Mouse (Mus musculus): ENCODE measurements at regions not wholly inside any gene's neighbourhood (a gene's known extent, or its start where the extent isn't known, plus 50 kb on each side); places are given as distances from the start of the nearest gene placed in this dataset.

DNA sequence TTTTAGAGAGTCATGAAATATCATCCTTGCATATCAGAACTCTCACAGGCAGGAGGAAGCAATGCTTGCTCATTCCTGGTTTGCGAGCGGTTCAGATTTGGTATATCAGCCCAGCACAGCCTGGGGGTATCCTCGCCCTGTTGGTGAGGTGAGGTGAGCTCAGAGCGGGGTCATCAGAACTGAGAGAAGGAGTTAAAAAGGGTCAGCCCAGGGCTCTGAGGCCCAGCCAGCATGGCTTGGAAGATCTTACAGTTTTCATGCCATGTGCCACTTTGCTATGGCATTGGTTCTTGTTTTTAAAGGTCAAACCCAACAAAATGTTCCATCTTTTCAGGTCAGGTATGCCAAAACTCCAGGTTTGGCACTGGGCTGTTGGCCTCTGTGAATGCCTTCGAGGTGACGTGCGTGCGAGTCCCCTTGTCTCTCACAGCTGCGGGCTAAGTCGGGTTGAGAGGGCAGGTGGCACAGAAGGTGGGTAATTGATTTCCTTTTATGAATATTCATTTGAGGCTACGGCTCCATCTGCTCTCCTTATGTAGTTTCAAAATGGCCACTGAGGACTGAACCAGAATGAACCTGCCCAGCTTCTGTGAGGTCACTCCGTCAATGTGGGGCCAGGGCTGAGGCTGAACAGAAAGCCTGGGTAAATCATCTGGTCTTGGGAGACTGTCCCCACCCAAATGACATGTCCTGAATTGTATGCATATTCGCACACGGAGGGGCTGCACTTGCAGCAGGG, 86.3 kb downstream of the Hhipl2 start:
- peak; percentile 14 for DNase-seq (ENCODE audit: low spot score)
- WGBS: 81% methylated on average over 14 of the region's 14 CpGs
- Histone ChIP-seq H3K27ac (peak overlapping the region; percentile 70), H3K27me3 (ENCODE audit: insufficient read depth, poor library complexity, severe bottlenecking) (no peaks in the 10 kb centered on the region), H3K9me3 (no peaks in the 10 kb centered on the region), H3K4me3 (no peak overlapping the region), H3K36me3 (no peaks in the 10 kb centered on the region), H3K4me1 (replicated peaks) (0 out of 2 replicates have a peak, but pooled peaks cover 3% of the 10 kb centered on the region)

DNA sequence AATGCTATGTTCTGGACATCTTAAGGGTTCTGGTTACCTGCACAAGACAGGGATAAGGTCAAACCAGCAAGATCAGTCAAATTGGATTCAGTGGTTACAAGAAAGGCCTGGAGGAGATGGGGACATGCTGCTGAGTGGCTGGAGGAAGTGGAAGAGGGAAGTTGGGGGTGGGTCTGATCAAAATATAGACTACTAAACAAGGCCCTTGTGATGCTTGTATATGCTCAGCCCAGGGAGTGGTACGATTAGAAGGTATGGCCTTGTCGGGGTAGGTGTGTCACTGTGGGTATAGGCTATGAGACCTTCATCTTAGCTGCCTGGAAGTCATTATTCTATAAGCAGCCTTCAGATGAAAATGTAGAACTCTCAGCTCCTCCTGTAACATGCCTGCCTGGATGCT, 89.9 kb downstream of the Hhipl2 start:
- H3K4me3 ChIP-seq: no peak overlapping the region
- no peak for DNase-seq (ENCODE audit: low spot score)
- WGBS: 92% methylated on average over 2 of the region's 2 CpGs

DNA sequence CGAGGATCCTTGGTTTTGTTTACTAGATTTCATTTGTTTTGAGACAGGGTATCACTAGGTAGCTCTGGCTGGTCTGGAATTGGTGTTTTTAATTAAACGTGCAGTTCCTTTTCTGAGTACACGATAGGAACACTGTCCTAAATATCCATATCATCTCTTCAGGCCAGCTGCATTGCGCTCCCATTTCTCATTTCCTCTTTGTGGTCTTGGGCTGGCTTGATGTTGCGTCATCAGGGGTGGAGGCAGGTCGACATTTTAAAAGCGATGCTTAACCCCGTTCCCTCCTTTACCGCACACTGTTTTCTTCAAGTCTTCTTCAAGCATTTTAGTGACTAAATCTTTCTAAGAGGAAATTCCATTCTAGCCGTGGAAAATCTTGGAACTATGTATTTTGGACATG, 92.7 kb downstream of the Hhipl2 start:
- no peak for DNase-seq (ENCODE audit: low spot score)
- no peaks in the 10 kb centered on the region for H3K4me1 ChIP-seq (replicated peaks)
- H3K36me3 ChIP-seq: no peaks in the 10 kb centered on the region
- H3K4me3 ChIP-seq: no peak overlapping the region
- no peaks in the 10 kb centered on the region for H3K27me3 ChIP-seq (ENCODE audit: insufficient read depth, poor library complexity, severe bottlenecking)
- no peak overlapping the region for H3K27ac ChIP-seq
- H3K9me3 ChIP-seq: no peaks in the 10 kb centered on the region
- 91% methylated on average over 10 of the region's 10 CpGs for WGBS

More for the DNA sequence above, 89.9 kb downstream of the Hhipl2 start:
- no peaks in the 10 kb centered on the region for H3K27me3 ChIP-seq (ENCODE audit: insufficient read depth, poor library complexity, severe bottlenecking)
- H3K4me1 ChIP-seq (replicated peaks): 0 out of 2 replicates have a peak, but pooled peaks cover 3% of the 10 kb centered on the region
- no peaks in the 10 kb centered on the region for H3K9me3 ChIP-seq
- no peaks in the 10 kb centered on the region for H3K36me3 ChIP-seq
- no peak overlapping the region for H3K27ac ChIP-seq

DNA sequence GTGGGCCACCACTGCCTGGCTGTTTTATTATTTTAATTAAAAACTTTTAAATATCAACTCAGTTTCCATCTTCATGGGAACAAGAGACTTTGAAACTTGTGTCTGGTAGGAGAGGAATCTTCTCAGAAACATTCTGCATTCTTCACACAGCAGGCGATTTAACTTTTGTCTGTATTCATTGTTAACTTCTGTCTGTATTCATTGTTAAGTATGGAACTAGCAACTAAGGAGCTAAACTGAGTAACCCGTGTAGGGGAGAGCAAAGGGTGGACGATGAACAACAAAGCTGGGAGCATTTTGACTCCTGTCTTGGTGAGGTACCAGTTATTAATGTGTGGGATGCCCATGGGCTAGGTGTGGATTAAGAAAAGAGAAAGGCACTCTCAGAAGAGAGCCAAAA, 95.9 kb downstream of the Hhipl2 start:
- Histone ChIP-seq H3K36me3 (no peaks in the 10 kb centered on the region), H3K4me1 (replicated peaks) (peaks cover 4% of the 10 kb centered on the region; the same call in 1 of the 2 replicates), H3K27ac (no peak overlapping the region), H3K9me3 (no peaks in the 10 kb centered on the region), H3K4me3 (no peak overlapping the region), H3K27me3 (ENCODE audit: insufficient read depth, poor library complexity, severe bottlenecking) (no peaks in the 10 kb centered on the region)
- DNase-seq (ENCODE audit: low spot score): no peak
- WGBS: 64% methylated on average over 3 of the region's 3 CpGs

DNA sequence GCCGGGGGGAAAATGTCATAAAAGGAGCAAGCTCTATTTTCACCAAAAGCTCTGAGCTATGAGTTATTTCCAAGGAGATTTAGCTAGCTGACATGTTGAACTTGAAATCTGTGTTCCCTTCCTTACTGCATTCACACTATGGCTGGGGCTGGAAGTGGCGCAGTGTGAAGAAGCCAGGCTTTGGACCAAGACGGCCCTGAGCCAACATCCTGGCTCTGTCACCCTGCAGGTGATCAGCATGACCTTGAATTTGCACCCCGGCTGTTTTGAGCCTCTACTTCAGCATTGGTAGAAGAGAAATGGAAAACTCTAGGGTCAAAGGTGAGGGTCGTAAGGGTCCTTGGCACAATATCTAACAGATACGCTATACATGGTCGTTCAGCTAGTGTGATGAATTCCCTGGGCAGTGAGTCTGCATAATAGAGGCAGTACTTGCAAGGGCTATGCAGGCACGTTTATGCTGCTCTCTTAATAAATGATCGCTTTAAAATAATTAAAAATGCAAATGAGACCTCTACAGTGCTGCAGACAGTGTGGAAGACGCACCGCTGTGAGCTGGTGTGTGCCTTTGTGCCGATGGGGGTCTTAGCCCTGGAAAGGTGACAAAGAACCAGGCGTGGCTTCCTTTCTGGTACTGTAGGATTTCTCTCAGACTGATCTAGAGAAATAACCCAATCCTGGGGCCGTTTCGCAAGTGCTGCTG, 96.4 kb downstream of the Hhipl2 start:
- 75% methylated on average over 15 of the region's 15 CpGs for WGBS
- no peaks in the 10 kb centered on the region for H3K27me3 ChIP-seq (ENCODE audit: insufficient read depth, poor library complexity, severe bottlenecking)
- no peaks in the 10 kb centered on the region for H3K36me3 ChIP-seq
- peaks cover 4% of the 10 kb centered on the region; the same call in 1 of the 2 replicates for H3K4me1 ChIP-seq (replicated peaks)
- no peak overlapping the region for H3K4me3 ChIP-seq
- no peak overlapping the region for H3K27ac ChIP-seq
- H3K9me3 ChIP-seq: no peaks in the 10 kb centered on the region
- no peak for DNase-seq (ENCODE audit: low spot score)

DNA sequence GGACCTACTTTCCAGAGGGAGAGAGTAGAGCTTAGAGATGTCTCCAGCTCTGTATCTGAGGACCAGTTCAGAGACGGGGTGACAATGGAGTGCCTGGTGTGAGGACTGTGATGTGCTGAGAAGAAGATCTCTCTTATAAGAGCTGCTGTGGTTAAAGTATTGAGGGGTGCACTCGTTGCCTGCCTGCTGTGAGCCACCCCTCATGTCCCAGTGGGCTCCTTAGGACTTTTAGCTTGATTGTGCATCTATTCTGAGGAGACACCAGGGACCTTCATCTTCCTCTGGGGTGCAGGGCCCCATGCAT, 96.9 kb downstream of the Hhipl2 start:
- 72% methylated on average over 2 of the region's 2 CpGs for WGBS
- no peak for DNase-seq (ENCODE audit: low spot score)
- H3K27ac ChIP-seq: no peak overlapping the region

DNA sequence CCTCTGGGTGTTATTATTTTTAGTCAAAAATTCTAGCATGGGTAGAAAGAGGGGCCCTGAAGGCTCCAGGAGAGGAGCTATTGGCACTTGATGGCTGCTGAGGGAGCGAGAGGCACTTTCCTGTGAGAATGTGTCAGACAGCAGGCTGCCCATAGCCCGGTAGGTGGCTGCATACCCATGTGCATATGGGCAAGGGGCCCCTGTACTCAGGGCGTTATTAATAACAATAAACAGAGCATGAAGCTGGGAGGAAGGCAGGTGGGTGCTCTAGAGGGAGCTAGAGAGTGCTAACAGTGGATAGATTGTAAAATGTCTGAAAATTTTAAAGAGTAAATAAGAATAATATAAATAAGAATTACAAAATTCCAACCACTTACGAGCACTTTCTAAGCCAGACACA, 98.2 kb downstream of the Hhipl2 start:
- DNase-seq (ENCODE audit: low spot score): no peak
- 67% methylated on average over 4 of the region's 4 CpGs for WGBS
- H3K4me3 ChIP-seq: no peak overlapping the region
- H3K9me3 ChIP-seq: no peaks in the 10 kb centered on the region
- H3K27ac ChIP-seq: 0 out of 2 replicates have a peak overlapping the region, but pooled peaks have one; percentile 35
- no peaks in the 10 kb centered on the region for H3K36me3 ChIP-seq
- no peaks in the 10 kb centered on the region for H3K27me3 ChIP-seq (ENCODE audit: insufficient read depth, poor library complexity, severe bottlenecking)
- H3K4me1 ChIP-seq (replicated peaks): peaks cover 7% of the 10 kb centered on the region

More for the DNA sequence above, 96.9 kb downstream of the Hhipl2 start:
- Histone ChIP-seq H3K9me3 (no peaks in the 10 kb centered on the region), H3K27me3 (ENCODE audit: insufficient read depth, poor library complexity, severe bottlenecking) (no peaks in the 10 kb centered on the region), H3K4me1 (replicated peaks) (peaks cover 4% of the 10 kb centered on the region; the same call in 1 of the 2 replicates), H3K36me3 (no peaks in the 10 kb centered on the region), H3K4me3 (no peak overlapping the region)

DNA sequence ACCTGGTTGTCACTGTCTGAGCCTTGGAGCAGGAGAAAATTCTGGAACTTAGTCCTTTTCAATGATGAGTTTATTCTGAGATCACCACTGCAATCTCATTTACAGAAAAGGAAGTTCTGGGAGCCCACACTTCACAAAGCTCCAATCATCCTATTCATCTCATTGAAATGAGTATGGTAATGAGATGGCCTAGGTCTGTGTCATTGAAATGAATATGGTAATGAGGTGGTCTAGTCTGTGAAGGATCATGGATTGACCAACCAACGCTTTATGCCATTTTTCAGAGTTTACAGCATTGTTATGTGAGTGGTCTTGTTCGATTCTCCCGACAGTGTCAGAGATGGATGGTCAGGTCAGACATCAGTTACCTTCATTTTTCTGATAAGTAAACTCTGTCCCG, 99.2 kb downstream of the Hhipl2 start:
- Histone ChIP-seq H3K4me1 (replicated peaks) (peaks cover 18% of the 10 kb centered on the region), H3K27me3 (ENCODE audit: insufficient read depth, poor library complexity, severe bottlenecking) (no peaks in the 10 kb centered on the region), H3K4me3 (no peak overlapping the region), H3K27ac (no peak overlapping the region), H3K9me3 (no peaks in the 10 kb centered on the region), H3K36me3 (no peaks in the 10 kb centered on the region)
- WGBS: 81% methylated on average over 4 of the region's 4 CpGs
- no peak for DNase-seq (ENCODE audit: low spot score)

DNA sequence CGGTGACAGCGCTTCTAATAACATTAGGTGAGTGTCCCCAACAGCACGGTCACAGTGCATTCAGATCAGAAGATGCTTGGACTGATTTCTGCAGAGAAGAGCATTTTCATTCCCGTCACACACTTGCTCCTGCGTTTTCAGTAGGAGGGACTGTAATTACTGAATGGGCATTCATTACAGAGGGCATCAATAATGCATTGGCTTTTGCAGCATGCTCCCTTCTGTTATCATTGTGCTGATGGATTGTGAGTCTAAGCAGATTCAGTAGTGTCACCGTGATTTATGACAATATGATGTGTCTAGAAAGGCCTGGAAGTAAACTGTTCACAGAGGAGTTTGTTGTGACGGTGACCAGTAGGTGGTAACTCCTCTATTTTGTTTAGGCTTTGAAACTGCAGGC, 103.6 kb downstream of the Hhipl2 start:
- peaks cover 4% of the 10 kb centered on the region; the same call in 1 of the 2 replicates for H3K9me3 ChIP-seq
- WGBS: 61% methylated on average over 7 of the region's 7 CpGs
- H3K27me3 ChIP-seq (ENCODE audit: insufficient read depth, poor library complexity, severe bottlenecking): no peaks in the 10 kb centered on the region
- H3K36me3 ChIP-seq: no peaks in the 10 kb centered on the region
- peak overlapping the region; percentile 66; the same call in 1 of the 2 replicates for H3K27ac ChIP-seq
- H3K4me1 ChIP-seq (replicated peaks): peaks cover 20% of the 10 kb centered on the region
- H3K4me3 ChIP-seq: no peak overlapping the region
- no peak for DNase-seq (ENCODE audit: low spot score)

DNA sequence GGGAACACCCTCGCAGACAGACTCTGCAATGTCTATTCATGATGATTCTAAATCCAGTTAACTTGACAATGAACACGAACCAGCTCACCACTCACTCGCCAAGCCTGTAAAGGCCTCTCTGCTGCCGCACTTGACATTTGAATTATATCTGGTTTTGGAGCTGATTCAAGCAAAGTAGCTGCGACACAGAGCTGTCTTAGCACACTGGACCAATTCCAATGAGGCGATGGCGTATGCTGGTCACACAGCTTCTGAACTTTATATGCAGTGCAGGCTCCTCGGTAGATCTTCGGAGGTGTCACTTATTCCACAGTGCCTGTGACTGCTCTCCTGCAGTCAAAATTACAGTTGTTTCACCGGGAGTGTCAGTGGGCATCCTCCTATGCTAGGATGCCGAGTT, 115.4 kb downstream of the Hhipl2 start:
- no peaks in the 10 kb centered on the region for H3K36me3 ChIP-seq
- H3K27ac ChIP-seq: no peak overlapping the region
- H3K4me3 ChIP-seq: no peak overlapping the region
- no peak for DNase-seq (ENCODE audit: low spot score)
- WGBS: 93% methylated on average over 11 of the region's 11 CpGs
- H3K9me3 ChIP-seq: no peaks in the 10 kb centered on the region
- H3K4me1 ChIP-seq (replicated peaks): no peaks in the 10 kb centered on the region
- H3K27me3 ChIP-seq (ENCODE audit: insufficient read depth, poor library complexity, severe bottlenecking): no peaks in the 10 kb centered on the region

DNA sequence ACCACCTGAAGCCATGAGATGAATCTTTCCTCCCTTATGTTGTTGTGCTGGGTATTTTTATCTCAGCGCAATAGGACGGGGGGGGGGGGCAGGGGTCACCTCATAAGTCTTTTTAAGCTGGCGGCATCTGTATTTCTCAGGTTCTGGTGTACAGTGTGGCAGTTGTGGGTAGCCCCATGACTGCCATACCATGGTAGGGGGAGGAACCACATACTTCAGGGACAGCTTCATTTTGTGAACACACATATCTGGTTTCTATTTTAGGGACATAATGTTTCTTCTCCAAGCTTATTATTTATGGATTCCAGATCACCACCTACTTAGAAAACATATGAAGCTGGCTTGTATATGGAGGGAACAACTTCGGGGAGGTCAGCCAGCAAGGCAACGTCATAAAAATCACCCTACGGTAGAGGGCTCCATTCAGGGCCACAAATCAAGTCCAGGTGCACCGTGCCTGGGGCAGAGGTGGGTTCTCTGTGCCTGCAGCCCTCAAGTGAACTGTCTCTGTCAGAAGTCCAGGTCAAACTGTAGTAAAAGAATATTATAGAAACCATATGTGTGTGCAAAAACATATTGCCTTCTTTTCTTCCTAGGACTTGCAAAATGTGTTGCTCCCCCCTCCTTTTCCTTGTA, 130.9 kb downstream of the Hhipl2 start:
- no peaks in the 10 kb centered on the region for H3K9me3 ChIP-seq
- H3K4me1 ChIP-seq (replicated peaks): peaks cover 10% of the 10 kb centered on the region
- DNase-seq (ENCODE audit: low spot score): peak; percentile 15
- no peaks in the 10 kb centered on the region for H3K27me3 ChIP-seq (ENCODE audit: insufficient read depth, poor library complexity, severe bottlenecking)
- no peak overlapping the region for H3K4me3 ChIP-seq
- no peak overlapping the region for H3K27ac ChIP-seq
- 76% methylated on average over 7 of the region's 7 CpGs for WGBS
- H3K36me3 ChIP-seq: no peaks in the 10 kb centered on the region

DNA sequence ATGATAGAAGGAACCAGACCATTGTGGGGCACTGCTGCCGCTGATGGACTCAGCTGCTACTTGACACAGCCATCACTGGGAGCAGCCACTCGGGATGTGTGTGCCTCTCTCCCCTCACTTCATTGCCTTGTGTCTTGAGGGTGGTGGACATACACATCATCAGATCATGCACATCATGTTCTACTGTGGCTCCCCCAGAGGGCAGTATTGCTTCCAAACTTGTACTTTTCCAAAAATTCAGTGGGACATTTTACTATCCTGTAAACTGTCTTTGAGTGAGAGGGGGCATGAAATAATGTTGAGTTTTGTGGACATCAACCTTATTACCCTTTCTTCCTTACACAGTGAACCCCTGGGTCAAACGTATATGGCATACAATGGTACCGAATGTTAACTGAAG, 134.6 kb downstream of the Hhipl2 start:
- no peaks in the 10 kb centered on the region for H3K27me3 ChIP-seq (ENCODE audit: insufficient read depth, poor library complexity, severe bottlenecking)
- DNase-seq (ENCODE audit: low spot score): no peak
- peaks cover 10% of the 10 kb centered on the region for H3K4me1 ChIP-seq (replicated peaks)
- no peak overlapping the region for H3K4me3 ChIP-seq
- no peaks in the 10 kb centered on the region for H3K9me3 ChIP-seq
- WGBS: 92% methylated on average over 4 of the region's 4 CpGs
- no peak overlapping the region for H3K27ac ChIP-seq
- H3K36me3 ChIP-seq: no peaks in the 10 kb centered on the region

DNA sequence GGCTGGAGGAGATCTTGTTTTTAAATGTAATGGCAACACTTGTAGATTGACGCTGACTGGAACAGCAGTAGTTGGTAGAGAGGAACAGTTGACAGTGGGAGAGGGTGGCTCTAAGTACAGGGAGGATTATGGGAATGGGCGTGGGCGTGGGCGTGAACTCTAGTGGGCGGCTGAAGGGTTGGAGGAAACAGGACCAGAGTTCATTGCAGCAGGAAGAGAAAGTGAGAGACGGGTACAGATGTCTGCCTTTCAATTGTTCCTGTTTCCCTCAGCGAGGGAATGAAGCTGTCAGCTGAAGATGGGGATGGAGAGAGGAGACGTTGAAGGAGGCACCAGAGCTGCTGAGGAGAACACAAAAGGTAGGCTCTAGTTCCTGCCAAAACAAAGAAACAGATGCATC, 135.2 kb downstream of the Hhipl2 start:
- WGBS: 86% methylated on average over 8 of the region's 8 CpGs
- peaks cover 10% of the 10 kb centered on the region for H3K4me1 ChIP-seq (replicated peaks)

More for the DNA sequence above, 135.2 kb downstream of the Hhipl2 start:
- no peaks in the 10 kb centered on the region for H3K9me3 ChIP-seq
- DNase-seq (ENCODE audit: low spot score): no peak
- no peaks in the 10 kb centered on the region for H3K27me3 ChIP-seq (ENCODE audit: insufficient read depth, poor library complexity, severe bottlenecking)
- H3K27ac ChIP-seq: no peak overlapping the region
- H3K4me3 ChIP-seq: no peak overlapping the region
- H3K36me3 ChIP-seq: no peaks in the 10 kb centered on the region

All from hindbrain, embryonic 10.5 days (tissue).